Mouse (Mus musculus) urinary bladder, postnatal 36 days (tissue): ENCODE measurements at regions not wholly inside any gene's neighbourhood (a gene's known extent, or its start where the extent isn't known, plus 50 kb on each side); places are given as distances from the start of the nearest gene placed in this dataset.

Experiments used
- DNase-seq, 2 experiments: peaks; one replicate each; pipeline ENCODE4 v3.0.0; 2022; ENCODE audit warnings: low spot score in 2 of 2, mixed read lengths in 1 of 2

DNA sequence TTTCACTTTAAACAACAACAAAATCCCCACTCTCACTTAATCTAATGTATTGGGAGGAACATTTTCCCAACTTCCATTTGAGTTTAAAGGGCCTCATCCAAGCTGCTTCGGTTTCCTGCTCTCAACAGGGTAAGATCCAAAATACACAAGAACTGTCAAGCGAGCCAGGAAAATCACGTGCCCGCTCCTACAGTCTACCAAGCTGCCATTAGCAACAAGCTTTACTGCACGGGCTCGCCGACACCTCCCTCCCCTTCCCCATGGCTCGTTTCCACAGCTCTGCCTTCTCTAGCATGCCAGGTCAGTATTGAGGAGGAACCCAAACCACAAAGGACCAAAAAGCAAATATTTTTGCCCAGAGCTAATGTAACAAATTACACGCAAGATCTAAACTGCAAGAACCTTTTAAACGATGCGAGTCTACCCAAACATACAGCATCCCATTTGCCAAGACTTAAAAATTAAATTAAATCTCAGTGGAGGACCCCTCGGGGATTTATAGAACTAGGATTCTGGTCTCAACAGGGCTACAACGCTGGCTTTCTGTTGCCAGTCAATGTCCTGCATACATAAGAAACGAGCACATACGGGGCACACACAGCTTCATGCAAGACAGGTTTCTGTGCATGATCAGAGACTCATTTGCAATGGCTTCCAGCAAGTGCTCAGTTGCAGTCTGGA is 435.4 kb upstream of the Jarid2 start:
- peak in 1 of 2 experiments; percentile 32 for DNase-seq

DNA sequence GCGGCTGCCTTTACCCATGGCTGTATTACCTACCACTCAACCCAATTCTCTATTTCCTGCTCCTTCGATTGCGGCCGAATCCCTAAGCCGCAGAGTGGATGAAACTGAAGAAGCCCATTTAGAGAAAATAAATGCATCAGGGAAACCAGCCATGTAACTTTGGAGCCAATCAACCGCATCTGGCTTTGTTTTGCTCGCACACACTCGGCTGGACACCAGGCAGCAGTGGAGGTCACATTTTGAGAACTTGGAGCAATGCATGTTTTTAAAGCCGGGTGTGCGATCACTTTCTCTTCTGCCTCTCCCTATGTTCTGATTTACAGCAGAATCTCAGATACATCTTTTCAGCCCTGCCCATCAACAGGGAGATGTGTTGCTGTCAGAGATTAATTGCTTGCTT is 433.7 kb upstream of the Jarid2 start:
- DNase-seq: no peak

GRCm38 (mm10) chr13:44300611-44301010 is 428.7 kb upstream of the Jarid2 start:
- DNase-seq: no peak

DNA sequence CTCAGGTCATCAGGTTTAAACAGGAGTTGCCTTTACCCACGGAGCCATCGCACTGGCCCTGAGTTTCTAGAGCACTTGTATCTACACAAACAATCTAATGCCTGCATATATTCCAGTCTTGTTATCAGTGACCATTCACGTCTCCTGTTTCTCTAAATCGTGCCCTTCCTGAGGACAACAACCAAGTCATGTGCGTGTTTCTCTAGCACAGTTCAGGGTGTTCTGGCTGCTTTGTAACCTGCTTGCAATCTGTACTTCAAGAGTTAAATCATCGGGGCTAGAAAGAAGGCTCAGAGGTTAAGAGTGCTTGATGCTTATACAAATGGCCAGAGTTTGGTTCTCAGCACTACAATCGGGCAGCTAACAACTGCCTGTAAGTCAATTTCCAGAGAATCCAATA is 428.1 kb upstream of the Jarid2 start:
- no peak for DNase-seq

- DNase-seq: peak; percentile 55 to 65
These were observed 427.3 kb upstream of the Jarid2 start for GRCm38 (mm10) chr13:44301936-44302335.

GRCm38 (mm10) chr13:44305134-44305991 is 423.9 kb upstream of the Jarid2 start:
- DNase-seq: no peak

DNA sequence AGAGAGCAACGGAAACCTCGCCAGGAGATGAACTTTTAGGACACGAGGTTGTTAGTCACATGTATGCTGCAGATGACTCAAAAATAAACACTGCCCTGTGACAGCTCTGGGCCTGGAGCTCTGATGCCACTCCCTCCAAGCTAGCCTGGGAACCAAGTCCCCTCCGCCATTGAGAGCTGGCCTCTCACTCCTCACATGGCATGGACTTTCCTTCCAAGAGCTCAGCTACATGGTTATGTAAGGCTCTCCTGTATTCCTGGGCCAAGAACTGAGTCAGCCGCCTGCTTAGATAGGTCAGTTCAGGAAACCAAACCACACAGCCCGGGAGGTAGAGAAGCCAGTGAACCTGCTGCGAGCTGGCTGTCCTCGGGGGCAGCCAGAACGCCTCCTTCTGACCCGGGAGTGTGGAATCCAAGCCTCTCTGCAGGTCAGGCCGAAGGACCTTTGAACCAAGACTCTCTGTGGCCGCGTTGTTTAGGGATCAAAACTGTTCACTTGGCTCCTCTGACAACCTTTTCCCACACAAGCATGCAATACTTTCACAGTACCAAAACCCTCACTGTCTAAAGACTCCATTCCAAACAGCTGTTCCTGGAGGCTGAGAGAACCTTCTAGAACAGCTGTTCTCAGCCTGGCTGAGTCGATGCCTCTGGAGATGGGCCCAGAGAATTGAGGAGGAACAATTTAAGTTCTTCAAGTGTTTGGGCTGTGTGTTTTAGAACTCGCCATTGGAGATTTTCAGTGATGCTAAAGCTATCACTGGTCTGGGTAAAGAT is 422.8 kb upstream of the Jarid2 start:
- DNase-seq: peak; percentile 61 to 76

- no peak for DNase-seq
These were observed 421.0 kb upstream of the Jarid2 start for GRCm38 (mm10) chr13:44308227-44308626.

DNA sequence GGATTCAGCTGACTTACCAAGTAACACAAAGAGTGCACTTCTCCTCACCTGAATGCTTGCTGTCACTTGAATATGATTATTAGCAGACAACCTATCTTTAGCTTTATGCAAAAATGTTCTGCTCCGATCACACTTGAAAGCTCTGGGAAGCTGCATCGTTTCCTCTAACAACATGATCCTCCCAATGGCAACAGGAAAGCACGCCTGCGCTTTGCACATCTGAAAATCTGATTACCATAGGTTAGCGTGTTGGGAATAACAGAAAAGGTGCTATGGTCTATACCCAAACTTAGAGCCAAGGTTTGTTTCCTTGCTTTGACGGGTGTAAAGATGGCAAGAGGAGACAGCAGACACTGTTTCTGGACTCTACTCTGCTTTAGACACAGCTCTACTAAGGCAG is 417.0 kb upstream of the Jarid2 start:
- no peak for DNase-seq

- DNase-seq: peak in 1 of 2 experiments; percentile 40
These were observed 412.4 kb upstream of the Jarid2 start for GRCm38 (mm10) chr13:44316747-44317446.

DNA sequence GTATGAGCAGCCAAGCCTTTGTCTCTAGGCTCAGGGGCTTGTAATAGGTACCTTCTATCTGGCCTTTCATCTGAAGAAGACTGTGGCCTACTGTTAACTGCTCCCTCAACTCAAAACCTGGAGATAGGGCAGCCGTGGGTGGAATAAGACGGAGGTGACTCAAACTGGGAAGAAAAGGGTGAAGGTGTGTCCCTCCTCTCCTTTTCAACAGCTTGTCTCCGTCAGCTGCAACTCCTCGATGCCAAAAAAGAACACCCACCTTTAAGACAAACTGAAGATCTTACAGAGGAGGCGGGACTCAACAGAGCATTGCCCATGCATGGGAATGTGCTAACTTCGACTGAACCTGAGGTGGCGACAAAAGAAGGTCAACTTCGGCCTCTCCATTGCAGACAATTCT is 411.7 kb upstream of the Jarid2 start:
- no peak for DNase-seq

- DNase-seq: no peak
These were observed 410.2 kb upstream of the Jarid2 start for GRCm38 (mm10) chr13:44319101-44319500.

DNA sequence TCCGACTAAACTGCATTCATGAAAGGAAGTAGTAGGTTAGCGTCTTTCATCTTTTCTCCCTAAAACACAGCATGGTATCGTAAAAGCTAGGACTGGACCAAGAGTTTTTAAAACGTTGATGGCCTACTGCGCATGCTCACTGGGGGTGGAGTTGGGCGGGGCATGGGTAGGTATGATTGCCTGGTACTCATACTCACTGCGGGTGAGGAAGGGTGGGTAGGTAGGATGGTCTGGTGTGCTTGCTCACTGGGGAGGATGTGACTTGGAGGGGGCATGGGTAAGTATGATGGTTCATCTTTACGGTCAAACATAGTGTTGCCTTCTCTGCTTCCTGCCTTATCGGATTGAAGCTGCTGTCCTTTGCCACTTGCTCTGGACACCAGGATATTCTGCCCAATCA is 409.8 kb upstream of the Jarid2 start:
- DNase-seq: no peak

DNA sequence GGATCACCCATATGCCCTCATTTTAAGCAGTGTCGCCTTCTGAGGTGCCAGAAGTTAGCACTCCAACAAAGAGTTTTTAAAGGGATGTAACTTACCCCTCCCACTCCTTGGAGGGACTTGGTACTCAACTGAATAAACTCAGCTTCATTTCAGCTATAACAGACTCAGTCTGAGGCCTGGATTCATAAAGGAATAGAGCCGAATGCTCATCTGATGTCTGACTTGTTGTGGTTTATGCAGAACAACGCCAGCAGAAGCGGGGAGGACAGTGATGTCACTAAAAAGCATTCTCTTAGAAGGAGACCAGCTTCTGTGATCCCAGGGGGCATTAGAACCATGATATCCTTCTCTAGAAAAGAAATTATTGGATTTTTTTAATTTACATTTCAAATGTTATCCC is 409.0 kb upstream of the Jarid2 start:
- no peak for DNase-seq

DNA sequence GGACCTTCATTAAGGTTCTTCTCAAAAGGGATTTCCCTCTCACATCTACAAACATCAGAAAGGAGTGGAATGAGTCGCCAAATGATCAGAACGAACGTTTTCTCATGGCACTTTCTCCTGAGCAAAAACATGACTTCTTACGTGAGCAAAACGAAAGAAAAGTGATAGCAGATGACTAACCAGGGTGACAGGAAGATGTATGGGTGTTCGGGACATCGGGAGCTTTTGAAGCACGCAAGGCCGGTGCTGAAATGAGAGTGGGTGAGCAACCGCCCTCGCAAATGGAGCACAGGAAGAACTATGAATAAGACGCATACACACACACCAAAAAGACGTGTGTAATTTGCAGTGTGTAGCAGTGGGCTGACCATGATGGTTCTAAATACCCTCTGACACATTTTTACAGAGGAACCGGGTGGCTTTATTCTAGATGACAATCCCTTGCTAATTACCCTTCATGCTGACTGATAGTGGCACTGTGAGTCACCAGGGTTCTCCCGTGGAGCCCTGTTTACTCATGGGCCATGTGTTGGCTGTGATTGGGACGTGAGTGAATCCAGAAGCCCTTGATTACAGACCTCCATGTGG is 408.2 kb upstream of the Jarid2 start:
- no peak for DNase-seq

- DNase-seq: no peak
These were observed 400.9 kb upstream of the Jarid2 start for GRCm38 (mm10) chr13:44328416-44328815.

- peak in 1 of 2 experiments; percentile 5 for DNase-seq
These were observed 400.1 kb upstream of the Jarid2 start for GRCm38 (mm10) chr13:44329161-44329560.

GRCm38 (mm10) chr13:44329701-44330100 is 399.6 kb upstream of the Jarid2 start:
- DNase-seq: peak in 1 of 2 experiments; percentile 2

DNA sequence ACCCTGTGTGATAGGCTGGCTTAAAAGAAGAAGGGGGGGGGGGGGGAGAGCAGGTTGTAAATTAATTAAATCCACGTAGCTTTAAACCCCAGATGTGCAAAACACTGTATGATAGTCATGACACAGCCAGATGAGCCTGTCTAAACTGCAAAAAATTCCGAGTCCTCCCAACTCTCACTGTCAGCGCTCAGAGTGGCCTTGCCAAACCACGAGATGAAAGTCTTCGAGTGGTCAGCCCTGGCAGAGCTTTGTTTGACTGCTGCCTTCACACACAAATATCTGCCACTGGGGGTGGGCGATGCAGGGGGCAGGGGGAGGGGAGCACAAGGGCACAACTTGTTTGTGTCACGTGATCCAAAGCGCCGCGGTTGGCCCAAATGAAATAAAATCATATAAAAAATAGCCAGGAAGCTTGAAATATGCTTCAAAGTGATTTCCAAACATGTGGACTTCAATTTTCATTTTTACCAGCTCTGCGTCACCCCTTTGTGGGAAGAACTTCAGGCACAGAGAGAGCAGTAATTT is 396.5 kb upstream of the Jarid2 start:
- DNase-seq: no peak

GRCm38 (mm10) chr13:44339061-44339741 is 390.1 kb upstream of the Jarid2 start:
- no peak for DNase-seq
